Mouse (Mus musculus): Measurements from ENCODE around the gene Frmd4b.
A peak's percentile ranks its signal among the peaks of the same experiment; 100 is the strongest.

Frmd4b gene

DNA sequence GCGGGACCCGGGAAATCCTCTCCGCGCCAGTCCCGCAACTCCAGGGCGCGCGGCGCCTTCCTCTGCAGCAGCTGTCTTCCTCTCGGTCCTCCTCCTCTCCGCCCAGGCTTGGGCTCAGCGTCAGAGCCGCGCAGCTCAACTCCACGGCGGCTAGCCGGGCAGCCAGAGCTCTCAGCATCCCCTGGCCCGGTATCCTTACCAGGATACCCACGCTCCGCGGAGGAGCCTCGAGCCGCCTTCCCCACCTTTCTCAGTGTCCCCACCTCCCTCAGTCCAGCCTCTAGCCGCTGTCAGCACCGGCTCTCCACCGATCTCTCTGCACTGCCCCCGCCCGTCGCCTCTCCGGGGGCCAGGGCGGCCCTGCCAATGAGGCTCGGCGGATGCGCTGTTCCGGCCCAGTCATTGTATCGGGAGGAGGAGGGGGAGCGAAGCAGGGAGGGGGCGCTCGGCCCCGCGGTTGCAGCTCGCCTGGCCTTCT is at the start of gene Frmd4b:
TSS of gene Frmd4b (minus strand) at position 276 of the 478 bp plus-strand sequence.
- peak; percentile 90 for DNase-seq (ENCODE audit: low spot score)

DNA sequence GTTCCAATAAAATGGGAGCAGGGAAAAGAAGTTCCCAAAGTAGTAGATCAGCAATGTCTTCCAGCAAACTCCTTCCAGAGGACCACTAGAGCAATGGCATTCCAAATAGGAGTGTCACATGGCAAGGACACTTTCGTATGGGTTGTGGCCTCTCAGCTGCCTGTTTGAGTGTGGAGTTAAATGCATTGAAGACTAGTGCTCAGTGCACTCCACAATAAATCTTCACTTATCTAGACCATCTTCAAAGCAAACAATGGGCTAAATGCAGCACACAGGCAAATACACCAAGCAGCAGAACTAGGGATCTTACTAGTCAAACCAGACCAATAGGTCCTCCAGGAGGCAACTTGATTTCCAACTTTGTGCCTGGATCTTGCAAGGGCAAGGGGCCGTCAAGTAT is 49.1 kb upstream of the Frmd4b start:
- no peak for DNase-seq (ENCODE audit: low spot score)

DNA sequence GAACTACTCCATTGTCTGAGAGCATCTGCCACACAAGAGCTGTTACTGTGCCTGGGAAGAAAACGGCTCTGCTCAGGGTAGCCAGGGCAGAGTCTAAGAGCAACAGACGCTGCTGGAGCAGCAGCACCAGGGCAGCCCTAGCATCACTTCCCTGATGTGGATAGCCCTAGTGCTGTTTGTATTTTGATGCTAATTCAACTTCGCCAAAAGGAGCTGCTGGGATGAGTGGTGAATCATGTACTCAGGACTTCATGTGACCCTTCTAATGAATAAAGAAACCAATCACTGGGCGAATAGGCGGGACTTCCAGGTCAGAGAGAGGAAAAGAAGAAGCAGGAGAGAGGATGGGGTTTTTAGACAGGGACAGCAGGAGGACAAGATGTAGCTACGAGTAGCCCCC is 41.6 kb upstream of the Frmd4b start:
- no peak for DNase-seq (ENCODE audit: low spot score)

DNA sequence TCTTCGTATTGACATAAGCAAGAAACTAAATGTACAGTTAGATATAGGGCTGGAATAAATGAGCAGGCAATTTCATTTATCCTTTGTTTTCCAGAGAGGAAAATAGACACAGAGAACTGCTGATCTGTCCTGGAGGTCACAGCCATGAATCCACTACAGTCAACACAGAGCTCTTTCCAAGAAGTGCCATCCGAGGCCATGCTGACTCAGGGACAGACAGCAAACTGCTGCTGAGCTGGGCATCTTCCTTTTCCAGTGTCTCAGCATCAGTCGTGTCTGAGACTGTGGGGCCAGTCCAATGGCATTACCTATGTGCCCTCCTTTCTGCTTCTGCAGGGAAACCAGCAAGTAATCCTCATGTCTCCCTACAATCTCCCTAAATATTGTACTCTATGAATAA is 38.6 kb upstream of the Frmd4b start:
- no peak for DNase-seq (ENCODE audit: low spot score)

DNA sequence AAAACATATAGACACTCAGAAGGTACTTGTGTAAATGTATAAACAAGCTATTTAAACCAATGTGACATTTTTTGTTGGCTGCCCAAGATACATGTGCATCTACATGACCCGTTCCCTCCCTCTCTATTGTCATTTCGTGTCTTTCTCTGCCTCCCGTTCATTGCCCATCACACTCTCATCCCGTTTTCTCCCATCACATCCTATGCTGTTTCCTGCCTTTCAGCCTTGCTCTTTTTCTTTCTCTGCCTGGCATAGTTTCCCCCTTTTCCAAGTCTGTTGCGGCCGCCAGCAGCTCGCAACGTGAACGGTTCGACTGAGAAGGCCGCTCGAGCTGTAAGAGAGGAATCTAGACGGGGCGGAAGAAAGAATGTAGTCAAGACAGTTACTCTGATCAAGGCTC is 30.2 kb upstream of the Frmd4b start:
- DNase-seq (ENCODE audit: low spot score) = no peak

DNA sequence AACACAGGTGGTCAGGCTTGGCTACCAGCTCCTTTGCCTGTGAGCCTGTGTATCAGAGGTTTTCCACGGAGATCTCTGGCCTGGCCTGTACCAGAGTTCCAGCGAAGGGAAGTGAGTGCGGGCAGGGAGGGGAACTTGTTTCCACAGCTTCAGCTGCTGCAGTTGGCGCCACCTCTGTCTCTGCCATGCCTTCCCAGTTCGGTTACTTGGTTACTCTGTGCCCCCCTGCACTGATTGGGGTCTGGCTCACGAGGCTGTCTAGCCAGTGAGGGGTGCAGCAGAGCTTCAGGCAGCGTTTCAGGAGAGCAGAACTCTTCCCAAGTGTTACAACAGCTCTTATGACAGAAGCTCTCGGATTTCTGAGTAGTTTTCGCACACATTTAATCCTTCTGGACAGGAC is 6.0 kb upstream of the Frmd4b start:
- no peak for DNase-seq (ENCODE audit: low spot score)

DNA sequence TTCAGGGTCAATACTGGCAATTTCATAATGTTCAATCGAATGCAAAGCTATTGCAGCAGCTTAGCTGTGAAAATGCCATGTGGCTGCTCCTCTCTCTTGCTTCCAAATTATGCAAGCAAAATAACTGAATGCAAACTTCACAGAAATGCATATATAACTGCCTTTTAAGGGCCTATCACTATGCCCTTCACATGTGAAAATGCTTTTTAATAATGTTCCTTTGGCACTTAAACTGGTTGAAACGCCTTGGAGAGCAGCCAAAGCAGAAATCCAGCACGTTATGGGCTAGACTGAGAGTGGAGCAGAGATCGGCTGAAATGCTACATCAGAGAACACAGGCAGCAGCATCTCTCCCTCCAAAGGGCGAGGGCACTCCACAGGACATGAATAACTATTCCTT is 4.9 kb upstream of the Frmd4b start:
- DNase-seq (ENCODE audit: low spot score) = no peak

DNA sequence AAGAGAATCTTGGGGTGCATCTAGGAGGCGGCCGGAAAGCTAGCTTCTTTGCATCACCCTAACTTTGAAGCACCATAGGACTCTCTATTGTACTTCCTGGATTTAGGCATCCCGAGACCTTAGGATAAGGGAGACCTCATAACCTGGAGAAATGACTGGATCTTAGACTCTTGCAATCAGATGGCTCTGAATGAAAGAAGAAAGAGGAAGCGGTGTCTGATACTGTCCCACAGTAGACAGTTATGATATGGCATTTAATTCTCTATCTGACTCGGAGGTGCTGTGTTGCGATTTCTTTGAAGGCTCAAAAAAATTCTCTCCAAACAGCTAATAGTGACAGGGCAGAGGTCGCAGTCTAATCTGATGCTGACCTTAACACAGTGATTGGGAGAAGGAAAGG is 433 bp upstream of the Frmd4b start:
- no peak for DNase-seq (ENCODE audit: low spot score)

DNA sequence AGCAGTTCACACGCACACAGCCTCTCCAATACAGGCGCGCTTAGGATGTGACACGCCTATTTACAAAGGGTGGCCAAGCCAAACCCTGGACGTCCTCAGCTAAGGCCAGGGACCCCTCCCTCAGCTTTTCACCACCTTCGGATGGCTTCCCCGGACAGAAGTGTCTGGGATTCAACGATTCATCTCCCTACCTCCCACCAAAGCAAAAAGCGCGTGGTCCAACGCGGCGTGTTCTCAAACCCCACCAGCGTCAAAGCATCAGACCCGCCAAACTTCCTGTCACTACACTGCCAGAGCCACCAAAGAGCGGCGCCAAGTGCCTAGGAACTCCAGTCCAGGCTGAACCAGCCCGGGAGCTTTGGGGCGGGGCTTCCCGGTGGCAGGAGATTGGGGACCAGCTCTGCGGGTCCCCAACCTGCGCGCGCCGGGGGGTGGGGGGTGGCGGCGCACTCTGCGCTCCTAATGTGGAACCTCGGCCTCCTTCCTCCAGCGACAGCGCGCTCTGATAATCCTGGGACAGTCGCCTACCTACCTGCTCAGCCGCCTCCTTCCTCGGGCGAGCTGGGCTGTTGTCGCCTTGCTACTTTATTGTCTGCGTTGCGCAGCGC is 579 bp downstream of the Frmd4b start:
- peak; percentile 86 for DNase-seq (ENCODE audit: low spot score)

DNA sequence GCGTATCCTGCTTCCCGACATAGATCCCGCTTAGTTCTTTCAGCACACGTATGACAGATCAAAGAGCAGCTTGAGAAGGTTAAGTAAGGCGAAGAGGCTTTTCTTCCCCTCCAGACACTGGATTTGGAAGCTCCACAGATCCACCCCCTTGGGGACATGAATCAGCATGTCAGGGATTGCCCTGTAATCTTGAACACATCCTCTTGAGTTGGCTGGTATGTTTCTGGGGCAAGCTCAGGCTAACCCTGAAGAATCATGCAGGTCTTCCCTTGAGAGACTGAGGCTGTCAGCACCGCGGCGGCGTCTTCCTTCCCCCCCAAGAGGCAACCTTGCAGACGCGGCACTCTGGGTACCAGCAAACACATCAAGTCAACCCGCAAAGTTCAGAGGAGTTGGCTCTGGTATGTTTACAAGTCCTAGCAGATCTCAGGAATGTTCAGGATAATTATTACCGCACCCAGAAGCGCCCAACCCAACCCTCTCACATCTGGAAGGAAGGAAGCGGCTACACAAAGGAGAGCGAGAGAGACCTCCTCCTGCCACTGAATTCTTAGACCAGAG is 1.4 kb downstream of the Frmd4b start:
- DNase-seq (ENCODE audit: low spot score) = peak; percentile 64

DNA sequence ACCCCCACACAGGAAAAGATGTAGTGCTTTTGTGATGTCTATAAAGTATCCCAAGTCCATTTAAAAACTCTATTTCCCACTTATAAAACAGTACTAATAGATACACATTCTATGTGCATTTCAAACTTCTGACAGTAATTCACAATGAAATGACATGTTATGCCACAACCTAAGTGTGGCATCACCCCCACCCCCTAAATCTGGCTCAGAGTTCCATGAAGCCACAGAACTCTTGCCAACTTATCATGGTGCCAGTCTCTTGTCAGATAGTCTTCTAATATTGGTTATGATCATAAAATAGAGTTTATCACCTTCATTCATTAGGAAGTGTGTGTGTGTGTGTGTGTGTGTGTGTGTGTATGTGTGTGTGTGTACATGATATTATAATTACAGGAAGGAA is 3.2 kb downstream of the Frmd4b start:
- DNase-seq (ENCODE audit: low spot score) = no peak

DNA sequence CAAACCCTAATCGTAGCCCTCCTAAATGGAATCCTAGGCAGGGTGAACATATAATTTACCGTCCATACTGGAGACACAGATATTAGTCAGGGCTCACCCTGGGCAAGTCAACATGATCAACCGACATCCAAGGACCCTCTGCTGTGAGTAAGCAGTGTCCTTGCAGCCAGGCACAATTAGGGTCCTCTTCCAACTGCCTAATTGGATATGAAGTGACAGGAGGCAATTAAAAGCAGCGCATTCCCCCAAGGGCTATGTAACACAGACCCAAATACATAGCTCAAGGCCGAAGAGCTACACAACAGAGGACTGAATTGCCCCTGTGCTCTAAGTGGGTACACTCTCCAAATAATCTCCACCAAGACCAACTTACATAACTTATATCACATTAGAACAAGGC is 4.5 kb downstream of the Frmd4b start:
- DNase-seq (ENCODE audit: low spot score) = no peak

DNA sequence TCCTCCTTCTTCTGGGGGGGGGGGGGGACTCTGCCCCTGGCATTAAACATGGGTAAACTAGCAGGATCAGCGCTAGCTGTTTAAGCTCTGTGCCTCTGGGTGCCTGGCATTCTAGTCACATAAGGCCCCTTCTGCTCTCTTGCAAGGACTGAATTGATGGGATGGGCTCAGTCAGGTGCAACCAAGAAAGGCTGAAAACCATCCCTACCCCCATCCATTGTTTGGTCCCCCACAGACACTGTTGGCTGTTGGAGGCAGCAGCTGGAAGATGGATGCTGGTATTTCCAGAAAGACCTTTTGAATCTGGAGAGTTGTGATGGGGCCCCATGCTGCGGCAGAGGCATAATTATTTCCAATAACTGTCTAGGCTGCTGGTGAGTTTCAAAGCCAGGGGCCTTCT is 7.3 kb downstream of the Frmd4b start:
- DNase-seq (ENCODE audit: low spot score) = peak; percentile 30

DNA sequence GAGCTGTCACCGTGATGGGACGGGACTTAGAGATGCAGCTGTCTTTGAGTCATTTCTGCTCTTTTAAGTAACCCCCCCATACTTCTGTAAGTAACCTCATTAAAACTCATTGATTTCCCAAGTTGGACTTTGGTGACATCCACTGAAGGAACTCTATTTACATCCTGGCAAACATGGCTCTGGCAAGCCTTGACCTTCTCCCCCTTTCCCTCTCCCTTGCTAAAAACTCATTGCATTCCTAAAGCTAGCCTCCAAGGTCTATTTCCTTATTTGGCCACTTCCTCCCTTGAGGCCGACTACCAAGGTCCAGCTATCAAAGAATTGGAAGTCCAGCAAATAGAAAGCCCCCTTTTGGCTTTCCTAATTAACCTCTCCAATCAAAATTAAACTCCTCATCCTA is 9.7 kb downstream of the Frmd4b start:
- peak; percentile 46 for DNase-seq (ENCODE audit: low spot score)

DNA sequence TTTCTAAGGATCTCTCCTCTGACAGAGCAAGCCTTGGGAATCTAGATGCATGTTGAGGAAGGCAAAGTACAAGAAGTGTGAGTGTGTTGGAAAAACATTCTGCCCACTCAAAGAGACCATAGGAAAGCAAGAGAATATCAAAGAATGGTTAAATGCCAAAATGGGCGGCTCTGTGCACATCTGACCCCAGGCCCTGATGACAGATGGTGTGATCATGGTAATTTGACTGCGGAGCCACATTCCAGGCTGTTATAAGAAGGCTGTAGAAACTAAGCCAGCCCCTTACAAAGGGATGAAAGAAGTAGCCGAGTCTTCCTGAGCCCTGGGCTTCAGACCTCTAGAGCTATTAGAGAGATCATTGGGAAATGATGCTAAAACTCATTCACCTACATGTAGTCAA is 22.1 kb downstream of the Frmd4b start:
- DNase-seq (ENCODE audit: low spot score) = no peak

DNA sequence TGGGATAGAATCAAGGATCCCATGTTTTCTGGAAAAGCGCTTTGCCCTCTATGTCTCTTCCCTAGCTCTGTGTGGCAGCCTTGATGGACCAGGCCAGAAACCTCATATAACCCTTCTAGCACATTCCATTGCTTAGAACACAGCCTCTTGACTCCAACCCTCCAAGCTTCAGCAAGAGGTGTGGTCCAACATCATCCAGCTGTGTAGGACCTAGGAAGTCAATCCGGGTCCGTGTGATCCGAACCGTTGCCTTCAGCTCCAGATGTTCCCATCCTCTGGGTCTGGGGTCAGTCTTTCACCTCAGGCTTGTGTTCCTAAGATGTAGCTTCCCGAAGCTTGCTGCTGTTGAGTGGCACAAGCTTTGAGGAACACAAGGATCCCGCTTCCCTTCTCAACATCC is 22.8 kb downstream of the Frmd4b start:
- no peak for DNase-seq (ENCODE audit: low spot score)

DNA sequence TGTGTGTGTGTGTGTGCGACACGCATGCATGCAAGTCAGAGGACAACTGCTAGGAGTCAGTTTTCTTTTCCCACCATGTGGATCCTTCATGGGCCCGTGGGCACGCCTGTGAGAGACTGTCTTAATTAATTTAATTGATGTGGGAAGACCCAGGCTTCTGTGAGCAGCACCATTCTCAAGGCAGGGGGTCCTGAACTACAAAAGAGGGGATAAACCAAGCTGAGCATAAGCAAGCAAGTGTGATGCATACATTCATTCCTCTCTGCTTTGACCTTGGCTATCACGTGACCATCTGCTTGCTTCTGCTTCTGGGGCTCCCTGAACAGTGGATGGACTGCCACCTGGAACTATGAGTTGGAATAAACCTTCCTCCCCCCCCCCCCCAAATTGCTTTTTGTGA is 27.1 kb downstream of the Frmd4b start:
- DNase-seq (ENCODE audit: low spot score) = no peak

DNA sequence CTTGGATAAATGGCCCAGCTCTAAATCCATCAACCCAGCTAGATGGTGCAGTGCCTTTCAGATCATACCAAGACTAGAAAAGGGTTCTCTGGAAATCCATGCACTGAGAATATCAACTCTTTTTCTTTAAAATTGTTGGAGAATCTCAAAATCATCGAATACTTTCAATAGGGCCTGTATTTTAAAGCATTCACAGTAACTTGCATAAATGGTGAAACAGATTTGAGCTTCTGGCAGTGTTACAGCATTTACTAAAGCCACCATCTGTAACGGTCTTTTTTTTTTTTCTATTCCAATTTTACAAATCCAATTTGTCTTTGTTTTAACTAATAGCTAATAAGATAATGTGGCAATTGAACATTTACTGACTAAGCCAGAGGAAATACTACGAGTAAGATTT is 27.8 kb downstream of the Frmd4b start:
- DNase-seq (ENCODE audit: low spot score) = no peak

DNA sequence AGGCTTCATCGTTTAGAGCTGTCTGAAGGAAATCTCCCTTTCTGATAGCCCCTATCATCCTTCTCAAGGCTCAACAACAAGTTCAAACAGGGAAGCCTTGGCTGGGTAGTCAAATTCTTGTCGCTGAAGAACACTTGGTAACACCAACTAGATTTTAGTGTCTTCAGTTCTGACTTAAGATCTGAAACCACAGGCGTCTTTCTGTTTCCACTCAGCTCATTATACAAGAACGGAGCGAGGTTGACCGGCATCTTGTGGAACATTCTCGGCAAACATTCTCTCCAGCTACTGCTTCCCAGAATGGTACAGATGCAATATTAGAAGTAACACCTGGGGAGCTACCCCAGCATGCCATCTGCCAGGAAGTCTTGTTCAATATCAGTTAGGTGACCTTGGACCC is 28.3 kb downstream of the Frmd4b start:
- DNase-seq (ENCODE audit: low spot score) = no peak

DNA sequence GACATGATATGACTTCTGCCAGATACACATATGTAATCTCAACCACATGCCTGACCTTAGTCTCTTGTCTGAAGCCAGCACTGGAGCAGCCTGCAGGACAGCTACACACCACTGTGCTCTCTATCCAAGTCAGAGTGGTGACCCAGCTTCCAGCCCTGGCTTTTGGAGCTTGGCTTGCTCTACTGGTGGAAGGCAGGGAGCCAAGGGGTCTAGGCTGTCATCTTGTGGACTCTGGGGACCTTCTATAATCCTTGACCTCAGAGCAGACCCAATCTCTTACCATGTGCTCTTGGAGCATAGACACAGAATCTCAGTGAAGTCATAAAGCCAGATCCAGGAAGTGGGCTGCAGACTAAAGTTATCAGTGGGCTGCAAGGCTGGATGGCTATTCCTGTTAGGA is 30.7 kb downstream of the Frmd4b start:
- no peak for DNase-seq (ENCODE audit: low spot score)

DNA sequence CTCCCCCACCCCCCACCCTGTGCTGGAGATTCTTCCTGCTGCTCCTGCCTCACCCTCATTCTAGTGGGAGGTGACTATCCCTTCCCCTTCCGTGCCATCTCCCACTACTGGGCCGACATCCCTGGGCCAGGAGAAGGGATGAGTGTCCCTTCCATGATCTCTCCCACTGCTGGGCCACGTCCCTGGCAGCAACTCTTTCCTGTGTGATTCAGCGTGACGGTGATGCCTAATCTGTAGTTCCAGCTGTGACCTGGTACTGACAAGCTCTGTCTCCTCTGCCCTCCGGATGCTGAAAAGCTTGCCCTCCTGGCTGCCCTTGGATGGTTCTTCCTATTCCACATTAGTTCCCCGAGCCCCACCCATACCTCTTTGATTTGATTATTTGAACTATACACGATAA is 31.3 kb downstream of the Frmd4b start:
- DNase-seq (ENCODE audit: low spot score) = no peak

DNA sequence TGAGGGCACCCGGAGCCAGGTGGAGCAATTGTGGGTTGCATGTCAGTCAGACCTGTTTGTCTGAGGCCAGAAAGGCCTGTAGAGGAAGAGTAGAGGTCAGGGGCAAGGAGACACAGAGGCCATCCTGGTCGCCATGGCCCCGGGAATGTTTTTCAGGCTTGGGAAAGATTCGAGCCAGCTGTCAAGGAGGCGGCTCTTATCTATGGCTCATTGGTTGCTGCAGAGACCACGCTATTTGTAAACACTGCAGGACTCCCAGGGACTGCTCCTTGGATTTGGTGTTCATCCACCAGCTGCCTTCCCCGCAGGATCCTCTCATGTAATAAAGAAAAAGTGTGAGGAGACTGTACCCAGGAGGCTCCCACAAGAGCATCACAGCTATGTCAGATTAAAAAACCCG is 34.6 kb downstream of the Frmd4b start:
- peak; percentile 33 for DNase-seq (ENCODE audit: low spot score)

DNA sequence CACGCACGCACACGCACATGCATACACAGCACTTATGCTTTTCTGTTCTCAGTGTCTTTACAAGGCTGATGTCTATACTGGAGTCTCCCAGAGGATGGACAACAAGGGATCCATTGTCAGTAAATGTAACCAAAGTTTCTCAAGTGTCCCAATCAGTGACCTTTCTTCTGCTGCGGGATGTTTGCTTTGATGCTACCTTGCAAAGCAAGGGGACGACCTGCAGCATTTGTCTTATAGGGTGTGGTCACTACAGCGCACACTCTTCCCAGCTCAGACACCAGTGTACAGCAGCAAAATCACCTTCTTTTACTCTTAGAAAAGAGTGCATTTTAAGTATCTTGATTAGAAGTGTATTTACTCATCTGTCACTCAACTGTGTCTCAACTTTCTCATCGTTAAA is 35.4 kb downstream of the Frmd4b start:
- no peak for DNase-seq (ENCODE audit: low spot score)

DNA sequence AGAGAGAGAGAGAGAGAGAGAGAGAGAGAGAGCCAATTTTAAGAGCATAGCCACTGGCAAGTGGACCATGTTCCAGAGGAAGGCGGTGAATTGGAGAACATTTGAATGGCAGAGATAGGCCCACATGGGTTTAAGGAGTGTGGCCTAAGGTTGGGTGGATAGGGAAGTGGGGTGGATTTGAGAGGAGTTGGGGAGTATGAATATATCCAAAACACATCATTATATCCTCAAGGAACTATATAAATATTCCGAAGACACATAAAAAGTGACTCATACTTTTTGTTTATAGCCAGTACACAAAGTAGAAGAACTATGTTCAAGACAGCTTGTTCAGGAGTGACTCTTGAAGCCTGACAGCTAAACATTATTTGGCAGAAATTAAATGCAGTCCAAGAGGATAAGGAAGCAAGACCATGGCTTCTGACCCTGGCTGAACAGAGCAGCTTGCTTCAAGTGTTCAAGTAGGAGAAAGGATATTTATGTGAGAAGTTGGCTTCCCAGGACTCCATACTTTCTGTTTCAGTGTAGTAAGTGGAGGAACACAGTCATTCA is 36.8 kb downstream of the Frmd4b start:
- DNase-seq (ENCODE audit: low spot score) = no peak

Measured in embryo, embryonic 10.5 days (tissue).